Mouse (Mus musculus) neural tube, embryonic 14.5 days (tissue): ENCODE data around the gene Prss43. TPM values are rescaled to one million over a fixed set of nuclear protein-coding genes. Genes with fewer than 3 reads are reported as not detected.
A peak's percentile ranks its signal among the peaks of the same experiment; 100 is the strongest.

Experiments used
- ATAC-seq: fragments of 200-750 bp; cut with Nextera tagmentation; 2 replicates; pipeline ENCODE4 v1.8.0; 2017; ENCODE audit warnings: low read depth, mild to moderate bottlenecking, moderate TSS enrichment, moderate library complexity
- H3K27ac ChIP-seq: fragments of 300-500 bp; sonication (generic); 2 replicates; pipeline ENCODE4 v1.5.1; 2014; ENCODE audit warnings: low read depth, mild to moderate bottlenecking, control low read depth, low read length, moderate library complexity, mixed read lengths
- H3K27me3 ChIP-seq: fragments of 300-500 bp; sonication (generic); 2 replicates; pipeline ENCODE4 v1.6.1; 2014; ENCODE audit warnings: low read length; ENCODE audit not compliant: control insufficient read depth, insufficient read depth
- H3K36me3 ChIP-seq: fragments of 300-500 bp; sonication (generic); 2 replicates; pipeline ENCODE4 v1.6.1; 2014; ENCODE audit warnings: low read length, mixed read lengths; ENCODE audit not compliant: control insufficient read depth, insufficient read depth
- H3K4me1 ChIP-seq: fragments of 300-500 bp; sonication (generic); 2 replicates; pipeline ENCODE4 v1.6.1; 2014; ENCODE audit warnings: low read length; ENCODE audit not compliant: control insufficient read depth, insufficient read depth
- H3K4me2 ChIP-seq: fragments of 300-500 bp; sonication (generic); 2 replicates; pipeline ENCODE4 v1.6.1; 2014; ENCODE audit warnings: mild to moderate bottlenecking, low read depth, low read length, control low read depth
- H3K4me3 ChIP-seq: fragments of 300-500 bp; sonication (generic); 2 replicates; pipeline ENCODE4 v1.5.1; 2014; ENCODE audit warnings: low read depth, low read length, control low read depth, mixed read lengths
- H3K9ac ChIP-seq: fragments of 300-500 bp; sonication (generic); replicated peaks from 2 replicates; pipeline ENCODE4 v1.6.1; 2014; ENCODE audit warnings: low read depth, mild to moderate bottlenecking, control low read depth, low read length, mixed read lengths
- H3K9me3 ChIP-seq: fragments of 300-500 bp; sonication (generic); 2 replicates; pipeline ENCODE4 v1.6.1; 2016; ENCODE audit warnings: low read length; ENCODE audit not compliant: control insufficient read depth
- WGBS: fragments of 180-500 bp; shearing (Covaris S2); extraction: QIAGEN DNeasy Blood & Tissue Kit; methylation state at CpG from one replicate; pipeline ENCODE4 v1.1.7; 2014; 5-methylcytosine and 5-hydroxymethylcytosine counted together
- polyA plus RNA-seq: library from polyadenylated mRNA; unstranded; fragments of >200 nt; fragmentation: Nextera tagmentation; extraction: Ambion mirVana; gene quantifications from 2 replicates; pipeline ENCODE4 v1.2.1, GENCODE M21; 2014

The Prss43 gene
- polyA plus RNA-seq, 1 experiment from 2014 or later: not detected

DNA sequence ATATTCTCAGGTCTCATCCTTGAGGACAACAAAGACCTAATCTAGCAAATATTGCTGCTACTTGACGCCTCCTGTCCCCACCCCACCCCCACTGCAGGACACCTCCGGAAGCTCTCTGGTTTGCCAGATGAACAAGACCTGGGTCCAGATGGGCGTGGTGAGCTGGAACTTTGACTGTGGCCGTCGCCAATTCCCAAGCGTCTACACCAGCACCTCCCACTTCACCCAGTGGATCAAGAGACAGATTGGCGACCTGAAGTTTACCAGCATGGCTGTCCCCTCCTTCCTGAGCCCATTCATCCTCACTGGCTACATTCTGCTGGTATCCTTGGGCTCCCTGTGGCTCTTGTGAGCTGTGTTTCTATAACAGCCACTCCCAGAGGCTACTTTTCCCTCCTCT, 29.4 kb downstream of the Prss43 start:
- Histone ChIP-seq H3K27ac (no peak overlapping the region), H3K9me3 (no peaks in the 10 kb centered on the region), H3K27me3 (no peaks in the 10 kb centered on the region; the same call in 1 of the 2 replicates), H3K4me3 (no peak overlapping the region), H3K36me3 (no peaks in the 10 kb centered on the region), H3K4me1 (no peaks in the 10 kb centered on the region), H3K9ac (no peak overlapping the region), H3K4me2 (no peak overlapping the region)
- ATAC-seq: no peak
- WGBS: 74% methylated on average over 7 of the region's 7 CpGs

DNA sequence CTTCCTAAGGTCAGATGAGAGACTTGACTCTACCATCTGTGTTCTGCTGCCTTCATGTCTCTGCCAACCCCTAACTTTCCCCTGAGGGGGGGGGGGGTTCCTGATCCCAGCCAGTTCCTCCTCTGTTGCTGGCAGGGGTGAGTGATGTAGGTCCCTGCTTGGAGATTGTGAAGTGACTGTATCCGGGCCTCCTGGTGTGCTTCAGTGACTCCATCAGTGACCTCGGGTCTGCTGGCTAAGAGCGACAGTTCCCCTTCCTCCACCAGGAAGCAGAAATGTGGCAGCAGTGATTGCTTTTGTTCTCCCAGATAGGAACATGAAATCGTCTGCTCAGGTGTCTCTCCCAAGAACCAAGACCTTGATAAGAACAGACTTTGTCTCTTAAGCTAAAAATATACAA, 30.4 kb downstream of the Prss43 start:
- Histone ChIP-seq H3K4me3 (no peak overlapping the region), H3K36me3 (no peaks in the 10 kb centered on the region), H3K4me2 (no peak overlapping the region), H3K27ac (no peak overlapping the region), H3K9ac (no peak overlapping the region), H3K27me3 (no peaks in the 10 kb centered on the region; the same call in 1 of the 2 replicates), H3K9me3 (no peaks in the 10 kb centered on the region), H3K4me1 (no peaks in the 10 kb centered on the region)
- WGBS: 75% methylated on average over 4 of the region's 4 CpGs
- no peak for ATAC-seq

DNA sequence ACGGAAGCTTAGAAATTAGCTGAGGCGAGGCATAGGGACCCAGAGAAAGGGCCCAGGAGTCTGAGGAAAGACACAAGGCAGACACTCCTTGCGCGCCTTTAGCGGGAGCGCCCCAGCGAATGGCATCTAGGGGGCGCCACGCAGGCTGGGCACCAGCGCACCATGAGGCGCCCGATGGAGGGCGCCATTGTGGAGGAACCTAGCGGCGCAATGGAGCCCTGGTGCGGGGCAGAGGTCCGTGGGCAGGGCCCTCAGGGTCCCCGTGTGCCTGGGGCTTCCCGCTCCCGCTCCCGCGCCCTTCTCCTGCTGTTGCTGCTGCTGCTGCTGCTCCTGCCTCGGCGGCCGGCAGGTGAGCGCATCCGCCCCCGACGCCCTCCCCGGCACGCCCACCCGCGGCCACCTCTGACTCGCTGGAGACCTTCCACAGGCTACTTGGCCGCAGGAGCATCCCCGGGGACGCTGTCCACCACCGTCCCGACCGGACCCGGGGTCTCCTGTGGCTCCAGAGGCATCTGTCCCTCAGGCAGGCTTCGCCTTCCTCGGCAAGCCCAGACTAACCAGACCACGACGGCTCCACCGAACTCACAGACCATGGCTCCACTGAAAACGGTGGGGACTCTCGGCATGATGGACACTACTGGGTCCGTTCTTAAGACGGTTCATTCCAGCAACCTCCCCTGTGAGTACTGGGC, 31.4 kb downstream of the Prss43 start, which contains the start of gene Prss50:
TSS of gene Prss50 (plus strand) at position 187 of the 692 bp plus-strand sequence.
- Histone ChIP-seq H3K27me3 (no peaks in the 10 kb centered on the region; the same call in 1 of the 2 replicates), H3K9ac (no peak within 1 kb of the TSS), H3K4me1 (no peaks in the 10 kb centered on the region), H3K27ac (no peak within 1 kb of the TSS), H3K36me3 (no peaks in the 10 kb centered on the region), H3K9me3 (no peaks in the 10 kb centered on the region), H3K4me3 (peak within 1 kb of the TSS; percentile 16), H3K4me2 (peak within 1 kb of the TSS; percentile 42)
- ATAC-seq: no peak
- WGBS: 12% methylated on average over 47 of the region's 50 CpGs

DNA sequence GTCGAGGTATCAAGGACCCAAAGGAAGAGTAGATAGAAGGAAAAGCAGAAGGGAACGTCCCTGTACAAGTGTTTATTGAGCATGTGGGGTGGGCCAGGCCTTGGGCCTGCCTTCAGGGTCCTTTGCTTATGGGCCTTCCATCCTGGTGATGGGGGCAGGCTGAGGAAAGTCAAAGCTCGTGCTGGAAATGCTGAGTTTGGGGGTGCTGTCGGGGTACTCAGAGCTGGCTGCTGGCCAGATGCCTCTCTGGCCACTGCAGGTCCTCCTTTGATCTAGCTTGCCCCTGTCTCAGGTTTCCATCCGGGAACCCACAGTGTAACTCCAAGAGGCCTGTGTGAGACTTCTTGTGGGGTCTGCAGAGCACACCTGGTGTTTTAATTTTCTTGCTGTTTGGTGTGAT, 32.0 kb downstream of the Prss43 start:
- ATAC-seq: no peak
- H3K4me3 ChIP-seq: no peak overlapping the region
- no peaks in the 10 kb centered on the region for H3K9me3 ChIP-seq
- no peaks in the 10 kb centered on the region; the same call in 1 of the 2 replicates for H3K27me3 ChIP-seq
- H3K4me2 ChIP-seq: no peak overlapping the region
- no peaks in the 10 kb centered on the region for H3K36me3 ChIP-seq
- no peaks in the 10 kb centered on the region for H3K4me1 ChIP-seq
- 54% methylated on average over 5 of the region's 5 CpGs for WGBS
- H3K27ac ChIP-seq: no peak overlapping the region
- no peak overlapping the region for H3K9ac ChIP-seq

DNA sequence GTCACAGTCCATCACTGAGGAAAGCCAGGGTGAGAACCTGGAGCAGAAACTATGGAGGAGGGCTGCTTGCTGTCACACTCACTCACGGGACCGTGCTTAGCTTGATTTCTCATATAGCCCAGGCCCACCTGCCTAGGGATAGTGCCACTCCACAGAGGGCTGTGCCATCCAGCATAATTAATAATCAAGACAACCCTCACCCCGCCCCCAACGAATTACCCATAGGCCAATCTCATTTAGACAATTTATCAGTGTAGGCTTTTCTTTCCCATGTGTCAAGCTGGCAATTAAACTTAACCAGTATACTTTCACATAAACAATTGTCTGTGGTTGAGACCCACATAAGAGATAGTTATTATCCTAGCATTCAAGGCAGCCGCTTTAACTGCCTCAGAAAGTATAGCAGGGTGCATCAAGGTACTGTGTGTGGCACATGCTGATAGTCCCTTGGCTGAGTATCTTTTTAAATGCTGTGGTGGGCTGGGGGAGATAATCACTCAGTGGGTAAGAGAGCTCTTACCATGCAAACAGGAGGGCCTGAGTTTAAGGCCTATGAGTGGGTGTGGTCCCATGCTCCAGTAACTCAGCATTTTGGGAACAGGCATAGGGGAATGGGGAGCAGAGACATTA, 32.6 kb downstream of the Prss43 start:
- no peak for ATAC-seq
- Histone ChIP-seq H3K27ac (no peak overlapping the region), H3K36me3 (no peaks in the 10 kb centered on the region), H3K4me2 (no peak overlapping the region), H3K9me3 (no peaks in the 10 kb centered on the region), H3K4me3 (no peak overlapping the region), H3K9ac (no peak overlapping the region), H3K27me3 (no peaks in the 10 kb centered on the region; the same call in 1 of the 2 replicates), H3K4me1 (no peaks in the 10 kb centered on the region)
- WGBS: 82% methylated on average over 5 of the region's 5 CpGs

DNA sequence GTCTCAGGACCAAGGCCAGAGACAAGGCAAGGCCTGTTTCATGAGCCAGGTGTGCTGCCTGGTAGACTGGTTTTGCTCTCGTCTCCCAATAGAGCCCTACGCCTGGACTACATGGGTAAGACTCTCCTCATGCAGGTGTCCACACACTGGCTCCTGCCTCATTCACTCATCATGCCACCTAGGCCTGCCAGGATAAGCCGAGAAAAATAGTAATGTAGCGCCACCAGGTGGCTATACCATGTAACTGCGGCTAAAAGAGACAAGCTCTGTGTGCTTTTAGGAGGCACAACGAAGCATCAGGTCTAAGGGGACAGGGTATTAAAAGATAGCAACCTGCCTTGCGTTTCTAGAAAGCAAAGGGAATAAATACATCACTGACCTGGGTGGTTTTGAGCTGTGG, 44.5 kb downstream of the Prss43 start:
- H3K27ac ChIP-seq: no peak overlapping the region
- no peak for ATAC-seq

DNA sequence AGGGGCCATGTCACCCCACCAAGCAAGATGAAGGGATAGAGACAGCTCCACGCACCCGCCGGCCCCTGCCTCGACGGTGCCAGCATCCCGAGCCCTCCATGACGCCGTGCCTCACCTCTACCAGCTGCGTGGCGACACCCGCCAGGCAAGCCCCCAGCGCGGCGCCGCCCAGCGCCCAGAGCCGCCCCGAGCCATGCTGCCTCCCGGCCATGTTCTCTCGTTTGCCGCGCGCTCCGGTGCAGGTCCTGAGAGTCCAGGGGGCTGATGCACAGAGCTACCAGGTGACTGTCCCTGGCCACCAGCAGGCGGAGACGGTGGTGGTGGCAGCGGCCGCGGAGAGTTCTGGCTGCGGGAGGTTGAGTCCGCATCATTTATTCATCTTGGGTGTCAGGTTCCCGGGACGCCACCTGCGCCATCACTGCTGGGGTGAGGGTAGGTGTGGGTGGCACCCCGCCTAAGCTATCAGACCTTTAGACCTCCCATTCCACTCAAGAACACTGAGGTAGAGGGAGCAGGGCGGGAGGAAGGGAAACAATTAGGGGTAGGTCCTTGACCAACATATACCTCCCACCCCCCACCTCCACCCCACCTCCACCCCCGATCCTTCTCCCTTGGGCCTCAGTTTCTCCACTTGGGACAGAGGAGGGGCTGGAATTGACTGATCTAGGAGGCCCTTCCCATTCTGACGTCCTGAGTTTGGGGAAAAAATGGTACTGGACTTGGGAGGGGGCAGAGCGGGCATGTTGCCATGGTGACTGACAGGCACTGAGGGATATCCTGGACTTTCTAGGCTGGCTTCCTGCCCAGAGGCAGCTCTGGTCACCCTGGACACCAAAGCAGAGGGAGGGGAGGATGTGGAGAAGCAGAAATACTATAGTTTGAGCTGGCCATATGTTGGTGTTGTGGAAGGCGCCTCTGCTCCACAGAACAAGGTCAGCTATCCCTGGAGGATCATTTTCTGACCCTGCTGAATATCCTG, 47.5 kb downstream of the Prss43 start:
- Histone ChIP-seq H3K9ac (peak overlapping the region; percentile 17; the same call in 1 of the 2 replicates), H3K36me3 (no peaks in the 10 kb centered on the region), H3K27ac (no peak overlapping the region), H3K4me3 (peak overlapping the region; percentile 20), H3K27me3 (peaks cover 7% of the 10 kb centered on the region; the same call in 1 of the 2 replicates), H3K9me3 (no peaks in the 10 kb centered on the region), H3K4me1 (peaks cover 11% of the 10 kb centered on the region; the same call in 1 of the 2 replicates), H3K4me2 (peak overlapping the region; percentile 40)
- ATAC-seq: peak; percentile 71
- 9% methylated on average over 33 of the region's 40 CpGs for WGBS

More for the DNA sequence above, 44.5 kb downstream of the Prss43 start:
- H3K4me1 ChIP-seq: peaks cover 11% of the 10 kb centered on the region; the same call in 1 of the 2 replicates
- H3K9me3 ChIP-seq: no peaks in the 10 kb centered on the region
- no peak overlapping the region for H3K4me2 ChIP-seq
- no peak overlapping the region for H3K4me3 ChIP-seq
- H3K27me3 ChIP-seq: 0 out of 2 replicates have a peak, but pooled peaks cover 7% of the 10 kb centered on the region
- WGBS: 18% methylated on average over 7 of the region's 7 CpGs
- no peak overlapping the region for H3K9ac ChIP-seq
- H3K36me3 ChIP-seq: no peaks in the 10 kb centered on the region

DNA sequence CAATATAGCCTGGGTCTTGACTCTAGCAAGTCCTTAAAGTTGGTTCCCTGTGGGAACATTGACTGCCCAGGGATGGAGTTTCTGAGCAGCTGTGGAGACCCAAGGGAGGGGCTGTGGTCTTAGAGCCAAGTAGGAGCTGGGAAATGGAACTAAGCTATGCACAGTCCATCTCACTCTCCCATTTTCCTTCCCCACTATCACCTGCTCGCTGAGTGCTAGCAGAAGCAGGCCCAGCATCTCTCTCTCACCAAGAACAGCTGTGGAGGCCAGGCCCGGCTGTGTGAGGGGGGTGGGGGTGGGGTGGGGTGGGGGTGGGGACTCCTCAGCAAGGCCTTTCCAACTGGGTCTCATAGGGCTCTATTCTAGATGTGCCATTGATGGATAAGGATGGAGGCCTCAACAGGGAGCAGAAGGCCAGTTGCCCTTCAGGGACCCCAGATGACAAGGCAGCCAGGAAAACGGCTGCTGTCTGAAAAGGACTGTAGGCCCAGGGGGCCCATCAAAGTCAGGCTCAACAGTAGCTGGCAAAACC, 48.2 kb downstream of the Prss43 start:
- Histone ChIP-seq H3K4me2 (no peak overlapping the region), H3K27ac (no peak overlapping the region), H3K9me3 (no peaks in the 10 kb centered on the region), H3K4me3 (no peak overlapping the region), H3K9ac (no peak overlapping the region), H3K4me1 (peaks cover 11% of the 10 kb centered on the region; the same call in 1 of the 2 replicates), H3K36me3 (no peaks in the 10 kb centered on the region), H3K27me3 (peaks cover 13% of the 10 kb centered on the region)
- 6% methylated on average over 3 of the region's 3 CpGs for WGBS
- peak; percentile 63 for ATAC-seq
